ENCODE assay signal across 10 mouse cellular contexts in genomic region chr12:8511037-8511882, GRCm38 (mm10). TPM values are rescaled to one million over a fixed set of nuclear protein-coding genes. Genes with fewer than 3 reads are reported as not detected.
DNase-seq lines count a peak whose midpoint lies in the region; ATAC-seq and TF ChIP-seq lines count a peak whose summit lies in the region.
"Had no signal": no experiment of that assay in that cellular context is flagged by ENCODE, and none has a peak within 500 bp of the region (broad histone marks: within the 10 kb centered on the region; RNA-seq: fewer than 3 reads in every experiment).

No protein-coding gene starts in this region.

- no peaks in the 10 kb centered on the region for H3K27me3 ChIP-seq in kidney, adult 2 months (replicated peaks; ENCODE audit: control insufficient read depth, insufficient read depth, low read length)
- H3K27me3 ChIP-seq in intestine, embryonic 14.5 days (replicated peaks; ENCODE audit: control insufficient read depth, insufficient read depth, low read length), result no peaks in the 10 kb centered on the region
- H3K27me3 ChIP-seq: midbrain, embryonic 12.5 days had no signal

- TF ChIP-seq POLR2A in kidney, adult 2 months (IDR thresholded peaks at IDR 0.05; ENCODE audit: low read depth, low read length), result no peak

- H3K36me3 ChIP-seq in kidney, adult 2 months (ENCODE audit: control insufficient read depth, insufficient read depth, low read length), result no peaks in the 10 kb centered on the region
- no peaks in the 10 kb centered on the region for H3K36me3 ChIP-seq in intestine, embryonic 14.5 days (ENCODE audit: control insufficient read depth, insufficient read depth, low read length)
- H3K36me3 ChIP-seq: midbrain, embryonic 12.5 days had no signal

- no peaks in the 10 kb centered on the region for H3K4me1 ChIP-seq in kidney, adult 2 months (ENCODE audit: control insufficient read depth, insufficient read depth, low read length)
- 0 out of 2 replicates have a peak, but pooled peaks cover 3% of the 10 kb centered on the region for H3K4me1 ChIP-seq in intestine, embryonic 14.5 days (replicated peaks; ENCODE audit: control insufficient read depth, insufficient read depth, low read length)
- H3K4me1 ChIP-seq: midbrain, embryonic 12.5 days had no signal

- ATAC-seq in intestine, embryonic 14.5 days (replicated peaks; ENCODE audit: low FRiP score, low TSS enrichment, low read depth), result peak; percentile 80

- H3K9me3 ChIP-seq in intestine, embryonic 14.5 days (ENCODE audit: control insufficient read depth, low read length), result no peaks in the 10 kb centered on the region
- H3K9me3 ChIP-seq: midbrain, embryonic 12.5 days had no signal

- no peak overlapping the region for H3K27ac ChIP-seq in kidney, adult 2 months (ENCODE audit: insufficient read depth, low read depth, low read length)
- H3K27ac ChIP-seq in intestine, embryonic 14.5 days (ENCODE audit: low read depth), result no peak overlapping the region
- H3K27ac ChIP-seq: midbrain, embryonic 12.5 days had no signal

- 0 out of 2 replicates have a peak overlapping the region, but pooled peaks have one; percentile 6 for H3K4me2 ChIP-seq in intestine, embryonic 14.5 days (ENCODE audit: low read length)
- H3K4me2 ChIP-seq: midbrain, embryonic 12.5 days had no signal

- no peak overlapping the region for H3K4me3 ChIP-seq in kidney, adult 2 months (ENCODE audit: insufficient read depth, low read depth, low read length)
- H3K4me3 ChIP-seq in intestine, embryonic 14.5 days (ENCODE audit: low read depth, low read length), result no peak overlapping the region
- H3K4me3 ChIP-seq: erythroblast, embryonic 14.5 days; midbrain, embryonic 12.5 days had no signal

- TF ChIP-seq CTCF in kidney, adult 2 months (conservative IDR thresholded peaks at IDR 0.05; ENCODE audit: insufficient read depth, insufficient read length, low read depth, low read length), result no peak

- 33% methylated on average over 18 of the region's 18 CpGs for WGBS in kidney, adult 2 months
- 58% methylated on average over 18 of the region's 18 CpGs for WGBS in intestine, embryonic 14.5 days

- DNase-seq in kidney, adult 2 months, result peak; percentile 18
- no peak for DNase-seq in kidney, adult 11 months
- DNase-seq in 3T3-L1 (ENCODE audit: low read depth, low spot score) (peak; percentile 90), NIH3T3 (ENCODE audit: low read depth) (peak; percentile 71)
- peak; percentile 56 for DNase-seq in intestine, embryonic 14.5 days (ENCODE audit: low spot score)
- no peak for DNase-seq in B cell, adult 2 months
- DNase-seq in ovary, postnatal 36 days (ENCODE audit: low spot score), result no peak
- DNase-seq: layer of hippocampus, postnatal 36 days had no signal

- no peak overlapping the region for H3K9ac ChIP-seq in intestine, embryonic 14.5 days (ENCODE audit: low read length)
- H3K9ac ChIP-seq: midbrain, embryonic 12.5 days had no signal

RNA-seq across cellular contexts. Expression of gene Rhob, which starts 11.5 kb away (rescaled TPM):
- 128 and 145 TPM in 2 replicates for polyA plus RNA-seq in kidney, adult 2 months (2012; rRNA removed)
- polyA plus RNA-seq in intestine, embryonic 14.5 days (2014; fragmentation: Nextera tagmentation; extraction: Ambion mirVana), result 46.5 and 50.5 TPM in 2 replicates

Comparison
In these comparisons a context has a peak if more than half of its experiments do, and no peak if none do; other contexts are left out.
1. DNase-seq: peak in kidney, adult 2 months (single experiment), 3T3-L1 (single experiment), NIH3T3 (single experiment) and intestine, embryonic 14.5 days (single experiment); none in kidney, adult 11 months (single experiment), B cell, adult 2 months (0 of 2) and ovary, postnatal 36 days (single experiment).